Comparison of ENCODE assay signal across 8 mouse cellular contexts in genomic region chr2:91932160-91932711, GRCm38 (mm10). TPM values are rescaled to one million over a fixed set of nuclear protein-coding genes. Genes with fewer than 3 reads are reported as not detected.
A peak's percentile ranks its signal among the peaks of the same experiment; 100 is the strongest.
DNase-seq lines count a peak whose midpoint lies in the region; ATAC-seq and TF ChIP-seq lines count a peak whose summit lies in the region.

TSS of gene Mdk (minus strand) at chr2:91932297.

- peaks cover 34% of the 10 kb centered on the region for H3K4me1 ChIP-seq in heart, embryonic 11.5 days (ENCODE audit: control insufficient read depth, insufficient read depth, low read length)
- H3K4me1 ChIP-seq in hindbrain, embryonic 10.5 days (replicated peaks) = peaks cover 90% of the 10 kb centered on the region
- H3K4me1 ChIP-seq in limb, embryonic 15.5 days = peaks cover 50% of the 10 kb centered on the region
- peaks cover 34% of the 10 kb centered on the region for H3K4me1 ChIP-seq in small intestine, adult 2 months (ENCODE audit: control insufficient read depth, insufficient read depth, insufficient read length, low read length)

- no peak for TF ChIP-seq CTCF in small intestine, adult 2 months (IDR thresholded peaks at IDR 0.05; ENCODE audit: extremely low read depth, insufficient read length, insufficient replicate concordance, low read depth, low read length)

- peak within 1 kb of the TSS; percentile 83 for H3K4me2 ChIP-seq in heart, embryonic 11.5 days
- peak within 1 kb of the TSS; percentile 75 for H3K4me2 ChIP-seq in limb, embryonic 15.5 days

- WGBS in heart, embryonic 11.5 days (ENCODE audit: insufficient replicate concordance) = under 1% methylated on average over 16 of the region's 16 CpGs
- under 1% methylated on average over 16 of the region's 16 CpGs for WGBS in hindbrain, embryonic 10.5 days
- WGBS in limb, embryonic 15.5 days = 8% methylated on average over 16 of the region's 16 CpGs
- WGBS in small intestine, adult 2 months = 14% methylated on average over 16 of the region's 16 CpGs

- TF ChIP-seq POLR2A in small intestine, adult 2 months (IDR thresholded peaks at IDR 0.05; ENCODE audit: low read depth, low read length) = no peak

- H3K9ac ChIP-seq in heart, embryonic 11.5 days (ENCODE audit: low read depth, low read length) = peak within 1 kb of the TSS; percentile 90
- H3K9ac ChIP-seq in limb, embryonic 15.5 days = peak within 1 kb of the TSS; percentile 79

- H3K27me3 ChIP-seq in heart, embryonic 11.5 days (ENCODE audit: control insufficient read depth, insufficient read depth, low read length) = peaks cover 4% of the 10 kb centered on the region; the same call in 1 of the 2 replicates
- no peaks in the 10 kb centered on the region; the same call in 1 of the 2 replicates for H3K27me3 ChIP-seq in hindbrain, embryonic 10.5 days (ENCODE audit: insufficient read depth, poor library complexity, severe bottlenecking)
- H3K27me3 ChIP-seq in limb, embryonic 15.5 days = no peaks in the 10 kb centered on the region
- H3K27me3 ChIP-seq in small intestine, adult 2 months (ENCODE audit: control insufficient read depth, insufficient read depth, low read length) = no peaks in the 10 kb centered on the region

- no peaks in the 10 kb centered on the region for H3K9me3 ChIP-seq in heart, embryonic 11.5 days (replicated peaks; ENCODE audit: control insufficient read depth, low read length)
- no peaks in the 10 kb centered on the region for H3K9me3 ChIP-seq in hindbrain, embryonic 10.5 days
- H3K9me3 ChIP-seq in limb, embryonic 15.5 days = no peaks in the 10 kb centered on the region

- peaks cover 24% of the 10 kb centered on the region for H3K36me3 ChIP-seq in heart, embryonic 11.5 days (ENCODE audit: control insufficient read depth, insufficient read depth, low read length)
- peaks cover 64% of the 10 kb centered on the region for H3K36me3 ChIP-seq in hindbrain, embryonic 10.5 days
- H3K36me3 ChIP-seq in limb, embryonic 15.5 days = peaks cover 40% of the 10 kb centered on the region
- peaks cover 47% of the 10 kb centered on the region for H3K36me3 ChIP-seq in small intestine, adult 2 months (ENCODE audit: control insufficient read depth, insufficient read depth, low read length)

- H3K4me3 ChIP-seq in heart, embryonic 11.5 days (ENCODE audit: low read depth, low read length) = peak within 1 kb of the TSS; percentile 67
- H3K4me3 ChIP-seq in hindbrain, embryonic 10.5 days = peak within 1 kb of the TSS; percentile 82
- H3K4me3 ChIP-seq in limb, embryonic 15.5 days = peak within 1 kb of the TSS; percentile 64
- H3K4me3 ChIP-seq in small intestine, adult 2 months (ENCODE audit: low read depth, low read length) = peak within 1 kb of the TSS; percentile 43

- H3K27ac ChIP-seq in heart, embryonic 11.5 days (ENCODE audit: low read depth, low read length) = peak within 1 kb of the TSS; percentile 96
- peak within 1 kb of the TSS; percentile 100 for H3K27ac ChIP-seq in hindbrain, embryonic 10.5 days
- peak within 1 kb of the TSS; percentile 94 for H3K27ac ChIP-seq in limb, embryonic 15.5 days
- no peak within 1 kb of the TSS for H3K27ac ChIP-seq in small intestine, adult 2 months (ENCODE audit: insufficient read depth, low read depth, low read length)

- peak; percentile 43 for ATAC-seq in heart, embryonic 11.5 days (replicated peaks; ENCODE audit: insufficient number of reproducible peaks, low FRiP score, low TSS enrichment)
- no peak for ATAC-seq in limb, embryonic 15.5 days (ENCODE audit: insufficient number of reproducible peaks, low FRiP score, low TSS enrichment, low read depth)

- no peak for DNase-seq in heart, adult 8-10 months (ENCODE audit: low spot score)
- peak; percentile 61 for DNase-seq in CD4-positive, CD25-positive, alpha-beta regulatory T cell, adult 2 months (ENCODE audit: low read depth, low spot score)
- peak; percentile 50 to 55 for DNase-seq in cerebellum, postnatal 10 days
- DNase-seq in hindbrain, embryonic 10.5 days (ENCODE audit: low spot score) = peak; percentile 86
- no peak for DNase-seq in ovary, postnatal 10 days (ENCODE audit: low spot score)

RNA-seq across cellular contexts. Expression of gene Mdk, which starts in this region (rescaled TPM):
- polyA plus RNA-seq in heart, embryonic 11.5 days (2014; fragmentation: Nextera tagmentation; extraction: Ambion mirVana) = 842 and 965 TPM in 2 replicates
- 1 to 10 TPM; 1.5 to 4.3 (median 3.4) TPM for total RNA-seq in heart, adult 8-10 months (2022)
- polyA plus RNA-seq in hindbrain, embryonic 10.5 days (2016; fragmentation: Nextera tagmentation; extraction: Ambion mirVana) = 1,375 and 1,717 TPM in 2 replicates
- polyA plus RNA-seq in limb, embryonic 15.5 days (2015; fragmentation: Nextera tagmentation; extraction: Ambion mirVana) = 899 and 1,046 TPM in 2 replicates
- polyA plus RNA-seq in small intestine, adult 2 months (2012; rRNA removed) = 2.4 and 5.9 TPM in 2 replicates

Comparison
In these comparisons a context has a peak if more than half of its experiments do, and no peak if none do; other contexts are left out.
1. RNA of gene Mdk (polyA plus RNA-seq): 1,375 to 1,717 TPM in hindbrain, embryonic 10.5 days, 899 to 1,046 TPM in limb, embryonic 15.5 days and 842 to 965 TPM in heart, embryonic 11.5 days; 2.4 to 5.9 TPM in small intestine, adult 2 months; every median in the first group is over 100 times any median in the second.
2. DNase-seq: peak in CD4-positive, CD25-positive, alpha-beta regulatory T cell, adult 2 months (single experiment), cerebellum, postnatal 10 days (2 of 2) and hindbrain, embryonic 10.5 days (single experiment); none in heart, adult 8-10 months (single experiment) and ovary, postnatal 10 days (single experiment).
3. Peak in every context shown above with its lines, with median percentiles within 50 percentile points of each other: H3K4me3 ChIP-seq.